Mouse (Mus musculus) spleen, postnatal 0 days (tissue): ENCODE data around the gene Anapc1. TPM values are rescaled to one million over a fixed set of nuclear protein-coding genes. Genes with fewer than 3 reads are reported as not detected.

ENCODE experiments used
- polyA plus RNA-seq: library from polyadenylated mRNA; unstranded; fragments of >200 nt; fragmentation: Nextera tagmentation; extraction: Ambion mirVana; gene quantifications from 2 replicates; pipeline ENCODE4 v1.2.1, GENCODE M21; 2015

Anapc1 gene
- 21.9 and 22.0 TPM in 2 replicates for polyA plus RNA-seq

GRCm38 (mm10) chr2:128686921-128687557 is at the start of gene Anapc1:
TSS of gene Anapc1 (minus strand) at chr2:128687391.

GRCm38 (mm10) chr2:128698693-128699181 is 11.5 kb upstream of the Anapc1 start, which contains the start of gene Mertk:
TSS of gene Mertk (plus strand) at chr2:128698956.

GRCm38 (mm10) chr2:128590909-128591308 is 96.3 kb downstream of the Anapc1 start, which contains the start of gene Spdye4c:
TSS of gene Spdye4c (plus strand) at chr2:128591209.

Other genes starting within 250 kb of the Anapc1 start
- not detected in 2 replicates for gene Spdye4c, start 96.2 kb downstream of the Anapc1 start, polyA plus RNA-seq
- gene Mertk, start 11.6 kb upstream of the Anapc1 start, polyA plus RNA-seq: 4.9 and 5.7 TPM in 2 replicates
- 8.6 and 9.9 TPM in 2 replicates for gene Tmem87b, start 130.7 kb upstream of the Anapc1 start, polyA plus RNA-seq
- 0.22 and 0.41 TPM in 2 replicates for gene Fbln7, start 175.6 kb upstream of the Anapc1 start, polyA plus RNA-seq